Mouse (Mus musculus) kidney, adult 8-10 months (tissue): ENCODE measurements at regions not wholly inside any gene's neighbourhood (a gene's known extent, or its start where the extent isn't known, plus 50 kb on each side); places are given as distances from the start of the nearest gene placed in this dataset.

Experiments
- DNase-seq, 2 experiments: peaks; one replicate each; pipeline ENCODE4 v3.0.0; 2022

DNA sequence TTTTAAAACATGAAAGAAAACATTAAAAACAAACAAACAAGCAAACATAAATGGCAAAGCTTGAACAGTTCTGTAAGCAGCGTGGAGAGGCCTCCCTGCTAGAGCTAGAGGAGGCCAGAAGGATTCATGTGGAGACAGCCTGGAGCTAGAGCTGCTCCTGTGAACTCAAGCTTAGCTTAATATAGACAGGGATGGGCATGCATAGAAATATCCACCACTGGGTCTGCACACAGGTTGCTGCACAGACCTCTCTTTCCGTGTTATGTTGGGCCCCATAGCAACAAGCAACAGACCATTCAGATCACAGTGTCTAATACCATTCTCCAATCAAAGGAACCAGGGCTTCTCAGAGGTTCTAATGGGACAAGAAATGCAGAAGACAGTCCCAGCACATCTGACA lies 122.9 kb upstream of the Magi3 start:
- DNase-seq: no peak

GRCm38 (mm10) chr3:104342220-104342619 lies 122.0 kb upstream of the Magi3 start:
- no peak for DNase-seq

DNA sequence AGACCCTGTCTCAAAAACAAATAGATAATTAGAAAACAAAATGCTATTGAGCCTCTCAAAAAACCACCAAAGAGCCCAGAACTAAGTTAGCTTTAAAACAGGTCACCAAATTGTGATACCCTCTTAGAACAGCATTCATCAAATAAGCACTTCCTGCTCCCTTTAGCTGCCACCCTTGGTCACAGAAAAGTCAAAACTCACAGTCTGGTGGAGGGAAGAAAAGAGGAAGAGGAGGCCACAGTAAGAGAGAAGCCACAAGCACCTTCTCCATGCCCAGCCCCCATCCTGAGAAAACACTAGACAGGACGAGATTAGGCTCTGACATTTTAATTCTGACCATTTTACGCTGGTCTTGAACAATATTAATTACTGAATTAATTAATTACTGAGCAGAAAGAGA lies 120.2 kb upstream of the Magi3 start:
- no peak for DNase-seq

DNA sequence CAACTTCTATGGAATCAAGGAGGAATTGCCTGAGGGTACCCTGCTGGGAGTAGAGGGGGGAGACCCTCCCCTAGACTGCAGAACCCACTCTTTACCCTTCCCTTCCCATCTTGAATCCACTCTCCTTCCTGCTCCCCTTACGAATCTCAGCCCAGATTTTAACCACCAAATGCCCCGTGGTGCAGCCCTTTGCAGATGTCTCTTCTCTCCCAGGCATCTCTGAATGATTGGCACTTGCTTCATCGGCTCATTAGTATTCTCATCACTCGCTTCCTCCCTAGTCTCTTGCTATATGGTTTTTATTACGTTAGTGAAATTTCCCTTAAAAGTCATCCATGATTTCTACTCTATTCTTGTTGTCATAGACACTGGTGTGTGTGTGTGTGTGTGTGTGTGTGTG lies 116.7 kb upstream of the Magi3 start:
- no peak for DNase-seq

GRCm38 (mm10) chr3:104336308-104336707 lies 116.1 kb upstream of the Magi3 start:
- DNase-seq: no peak

GRCm38 (mm10) chr3:104334760-104335159 lies 114.6 kb upstream of the Magi3 start:
- DNase-seq: no peak

DNA sequence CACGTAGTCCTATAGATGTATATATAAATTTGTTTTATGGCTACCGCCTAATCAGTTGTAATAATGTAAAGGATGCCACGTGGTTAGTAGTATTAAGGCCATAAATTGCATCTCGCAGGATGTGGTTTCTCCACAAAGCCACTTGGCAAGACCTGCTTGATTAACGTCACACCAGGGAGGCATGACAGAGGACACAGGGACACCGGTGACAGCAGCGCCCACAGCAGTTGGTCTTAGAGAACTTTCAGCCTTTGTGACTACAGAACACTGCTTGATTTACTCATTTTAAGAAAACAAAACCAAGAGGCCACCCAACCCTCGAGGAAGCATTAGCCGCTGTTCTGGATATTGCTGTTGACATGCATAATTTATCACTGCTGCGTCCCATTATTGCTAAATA lies 113.2 kb upstream of the Magi3 start:
- no peak for DNase-seq

DNA sequence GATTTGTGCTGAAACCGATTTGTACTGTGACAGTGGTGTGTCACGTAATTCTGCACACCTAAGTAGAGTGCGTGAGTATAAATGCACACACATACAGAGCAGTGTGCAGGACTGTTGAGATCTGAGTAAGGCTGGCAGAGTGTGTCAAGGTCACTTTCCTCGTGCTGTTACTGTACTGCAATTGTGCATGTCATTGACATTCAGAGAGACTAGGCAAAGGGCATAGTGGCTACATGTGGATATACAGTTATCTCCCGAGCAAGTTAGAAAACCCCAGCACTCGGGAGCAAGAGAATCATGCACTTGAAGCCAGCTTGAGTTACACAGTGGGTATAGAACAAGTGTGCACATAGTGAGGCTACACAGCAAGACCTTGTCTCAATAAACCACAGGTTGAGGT lies 110.5 kb upstream of the Magi3 start:
- no peak for DNase-seq

DNA sequence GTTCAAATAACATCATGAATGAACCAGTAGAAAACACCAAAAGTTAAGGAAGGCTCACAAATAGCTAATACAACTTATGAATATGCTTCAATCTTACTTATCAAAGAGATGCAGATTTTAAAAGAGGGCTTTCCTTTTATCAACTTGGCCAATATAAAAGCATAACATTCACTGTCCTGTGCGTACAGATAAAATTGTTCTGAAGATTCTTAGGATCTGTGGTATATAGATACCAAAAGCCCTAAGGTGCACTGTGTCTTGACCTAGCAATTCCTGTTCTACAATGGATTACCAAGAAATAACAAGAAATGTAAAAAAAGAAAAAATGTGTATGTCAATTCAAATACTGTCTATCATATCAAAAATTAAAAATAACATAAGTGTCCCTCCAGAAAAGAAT lies 107.7 kb upstream of the Magi3 start:
- DNase-seq: no peak

- no peak for DNase-seq
Observed at GRCm38 (mm10) chr3:104327034-104327729, 107.0 kb upstream of the Magi3 start.

GRCm38 (mm10) chr3:104322591-104322990 lies 102.4 kb upstream of the Magi3 start:
- no peak for DNase-seq

GRCm38 (mm10) chr3:104320404-104320803 lies 100.2 kb upstream of the Magi3 start:
- peak; percentile 36 to 51 for DNase-seq

DNA sequence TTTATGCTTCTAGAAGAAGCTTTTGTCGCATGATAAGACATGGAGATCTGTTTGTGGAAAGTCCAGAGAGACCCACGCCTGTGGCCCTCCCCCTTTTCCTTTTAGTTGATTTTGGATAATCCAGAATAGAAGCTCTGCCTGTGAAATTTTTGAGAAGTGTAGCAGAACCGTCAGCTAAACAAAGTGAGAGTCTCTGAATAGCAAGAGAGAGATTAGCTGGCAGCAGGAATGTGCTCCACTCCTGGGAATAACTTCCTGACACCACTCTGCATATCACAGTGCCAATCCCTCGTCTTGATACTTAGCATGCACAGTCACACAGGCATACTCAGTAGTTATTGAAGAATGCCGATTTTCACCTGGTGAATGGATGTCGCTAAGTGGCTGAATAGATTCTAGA lies 99.2 kb upstream of the Magi3 start:
- no peak for DNase-seq

- DNase-seq: no peak
Observed at GRCm38 (mm10) chr3:104318911-104319310, 98.7 kb upstream of the Magi3 start.

GRCm38 (mm10) chr3:104317528-104317927 lies 97.4 kb upstream of the Magi3 start:
- DNase-seq: no peak

- no peak for DNase-seq
Observed at GRCm38 (mm10) chr3:104313063-104313462, 92.9 kb upstream of the Magi3 start.

DNA sequence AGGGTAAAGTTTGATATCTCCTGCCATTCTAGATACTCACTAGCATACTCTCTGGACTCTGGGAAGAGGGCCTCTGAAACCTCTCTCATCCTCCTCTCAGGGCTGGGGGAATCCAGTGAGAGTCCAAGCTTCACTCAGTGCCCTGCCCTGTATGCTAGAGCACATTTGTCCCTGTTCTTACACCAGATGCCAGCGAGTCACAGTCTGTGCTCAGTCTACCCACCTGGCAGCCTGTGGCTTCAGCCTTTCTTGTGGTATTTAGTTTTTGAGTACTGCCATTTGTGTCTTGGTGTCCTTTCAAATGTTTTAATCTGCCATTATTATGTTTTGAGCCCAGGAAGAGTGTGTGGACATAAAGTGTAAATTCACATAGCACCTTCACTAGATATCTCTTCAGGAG lies 86.8 kb upstream of the Magi3 start:
- DNase-seq: no peak

- DNase-seq: no peak
Observed at GRCm38 (mm10) chr3:104305904-104306563, 85.9 kb upstream of the Magi3 start.

GRCm38 (mm10) chr3:104303577-104303976 lies 83.4 kb upstream of the Magi3 start:
- peak; percentile 85 to 87 for DNase-seq

DNA sequence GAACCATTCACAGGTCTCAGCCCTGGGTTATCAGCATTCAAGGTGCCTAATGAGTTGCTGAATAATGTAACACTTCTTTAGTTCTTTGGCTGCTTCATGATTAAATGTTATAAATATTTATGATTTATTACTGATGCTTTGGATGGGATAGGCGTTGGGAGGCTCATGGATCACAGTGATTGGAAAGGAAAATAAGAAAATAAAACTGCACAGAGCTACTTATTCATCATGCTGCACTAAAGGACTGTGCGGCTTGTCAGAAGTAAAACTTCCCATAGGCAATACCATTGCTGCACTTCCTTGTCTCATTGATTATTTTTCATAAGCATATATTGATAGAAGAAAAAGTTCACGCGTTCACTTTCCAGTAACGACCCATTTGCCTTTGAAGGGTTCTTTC lies 80.0 kb upstream of the Magi3 start:
- DNase-seq: no peak

GRCm38 (mm10) chr3:104298878-104299277 lies 78.7 kb upstream of the Magi3 start:
- no peak for DNase-seq

DNA sequence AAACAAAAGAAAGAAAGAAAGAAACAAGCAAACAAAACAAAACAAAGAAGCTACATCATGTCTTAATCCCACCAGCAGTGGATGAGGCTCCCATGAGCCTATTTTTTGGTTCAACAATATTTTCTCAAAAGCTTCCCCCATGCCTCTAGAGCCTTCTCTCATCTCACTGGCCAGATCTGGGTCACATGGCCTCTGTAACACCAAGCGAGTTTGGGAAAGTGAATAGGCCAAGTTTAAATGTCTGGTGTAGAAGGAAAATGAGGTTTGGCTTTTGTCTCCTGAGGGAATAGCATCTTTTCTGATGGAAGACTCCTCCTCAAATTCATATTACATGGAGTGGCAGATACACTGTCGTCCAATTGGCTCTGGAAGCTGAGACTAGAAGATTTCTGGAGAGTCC lies 78.2 kb upstream of the Magi3 start:
- DNase-seq: no peak

DNA sequence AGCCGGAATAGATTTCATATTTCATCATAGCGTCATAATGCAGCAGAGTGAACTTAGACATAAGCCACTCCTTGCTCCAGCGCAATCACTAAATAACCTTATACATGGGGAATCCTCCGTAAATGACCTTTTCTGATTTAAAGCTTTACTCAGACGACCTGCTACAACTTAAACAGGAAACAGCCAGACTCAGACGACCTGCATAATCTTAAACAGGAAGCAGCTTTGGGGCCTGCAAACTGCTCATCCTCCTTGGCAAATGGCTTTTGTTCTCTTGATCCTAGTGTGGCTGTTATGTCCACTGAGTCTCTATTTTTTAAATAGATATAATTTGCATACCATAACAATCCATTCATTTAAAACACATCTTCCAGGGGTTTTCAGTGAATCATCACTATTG lies 76.9 kb upstream of the Magi3 start:
- no peak for DNase-seq

GRCm38 (mm10) chr3:104295856-104296255 lies 75.7 kb upstream of the Magi3 start:
- no peak for DNase-seq
